ENCODE assay signal across 14 mouse cellular contexts in genomic region chr5:74206038-74206437, GRCm38 (mm10). TPM values are rescaled to one million over a fixed set of nuclear protein-coding genes. Genes with fewer than 3 reads are reported as not detected.
DNase-seq lines count a peak whose midpoint lies in the region; ATAC-seq and TF ChIP-seq lines count a peak whose summit lies in the region.
"Had no signal": no experiment of that assay in that cellular context is flagged by ENCODE, and none has a peak within 500 bp of the region (broad histone marks: within the 10 kb centered on the region; RNA-seq: fewer than 3 reads in every experiment).

No protein-coding gene starts in this region.

- H3K36me3 ChIP-seq in heart, embryonic 15.5 days = no peaks in the 10 kb centered on the region
- H3K36me3 ChIP-seq: embryonic facial prominence, embryonic 13.5 days had no signal

- ATAC-seq in heart, embryonic 15.5 days (replicated peaks; ENCODE audit: insufficient number of reproducible peaks, insufficient read depth, low FRiP score, low read depth) = peak; percentile 75
- ATAC-seq in megakaryocyte progenitor cell, adult 5-6 weeks (replicated peaks; ENCODE audit: poor library complexity) = no peak

- H3K4me1 ChIP-seq in heart, embryonic 15.5 days (replicated peaks) = peaks cover 53% of the 10 kb centered on the region

- peak; percentile 97 for DNase-seq in heart, adult 11 months
- no peak for DNase-seq in heart, postnatal 25 days (ENCODE audit: low spot score)
- no peak for DNase-seq in layer of hippocampus, adult 2 months (ENCODE audit: low spot score in 2 of 2)
- no peak for DNase-seq in layer of hippocampus, postnatal 10 days (ENCODE audit: low spot score in 2 of 2)
- peak; percentile 60 for DNase-seq in skeletal muscle tissue, adult 2 months (ENCODE audit: low read depth, low spot score)
- no peak for DNase-seq in spleen, postnatal 36 days (ENCODE audit: low spot score in 2 of 2)
- DNase-seq: cerebellum, adult 11 months; cerebellum, postnatal 36 days; lung, adult 2 months; right cerebral cortex, postnatal 25 days had no signal

- peak overlapping the region; percentile 14; the same call in 1 of the 2 replicates for H3K27ac ChIP-seq in layer of hippocampus, adult 2 months
- H3K27ac ChIP-seq in heart, embryonic 15.5 days = peak overlapping the region; percentile 89
- H3K27ac ChIP-seq: neural tube, embryonic 12.5 days had no signal

- H3K9ac ChIP-seq in heart, embryonic 15.5 days = no peak overlapping the region
- H3K9ac ChIP-seq: neural tube, embryonic 12.5 days had no signal

- no peaks in the 10 kb centered on the region for H3K9me3 ChIP-seq in heart, embryonic 15.5 days (replicated peaks)
- H3K9me3 ChIP-seq: embryonic facial prominence, embryonic 13.5 days; neural tube, embryonic 12.5 days had no signal

- no peak overlapping the region for H3K4me3 ChIP-seq in layer of hippocampus, adult 2 months
- H3K4me3 ChIP-seq in heart, embryonic 15.5 days = no peak overlapping the region
- H3K4me3 ChIP-seq: embryonic facial prominence, embryonic 13.5 days; neural tube, embryonic 12.5 days had no signal

- intact Hi-C loops in heart, postnatal 25 days (cut with DNase I) = no loop called here

- H3K4me2 ChIP-seq in heart, embryonic 15.5 days = peak overlapping the region; percentile 12; the same call in 1 of the 2 replicates
- H3K4me2 ChIP-seq: embryonic facial prominence, embryonic 13.5 days had no signal

- 31% methylated on average over 7 of the region's 7 CpGs for WGBS in heart, embryonic 15.5 days

- H3K27me3 ChIP-seq in heart, embryonic 15.5 days = no peaks in the 10 kb centered on the region
- H3K27me3 ChIP-seq: embryonic facial prominence, embryonic 13.5 days; neural tube, embryonic 12.5 days had no signal

- TF ChIP-seq CTCF in layer of hippocampus, adult 2 months (conservative IDR thresholded peaks at IDR 0.05) = no peak

RNA-seq across cellular contexts. Expression of gene Rasl11b, which starts 11.0 kb away (rescaled TPM):
- 10 to 100 TPM; 35.8 to 50.2 TPM for total RNA-seq in heart, postnatal 25 days (2021)
- 10 to 100 TPM; 65.6 to 75.4 TPM for total RNA-seq in layer of hippocampus, adult 2 months (2021)
- total RNA-seq in layer of hippocampus, postnatal 10 days (2021) = 10 to 100 TPM; 44.4 to 48.5 TPM
- polyA plus RNA-seq in heart, embryonic 15.5 days (2015; fragmentation: Nextera tagmentation; extraction: Ambion mirVana) = 90.2 and 101 TPM in 2 replicates
- total RNA-seq in megakaryocyte progenitor cell, adult 5-6 weeks (2015) = 0.12 and 0.68 TPM in 2 replicates
- 0.47 and 0.54 TPM in 2 replicates for total RNA-seq in megakaryocyte progenitor cell, adult 5-6 weeks (2017)

Comparison
In these comparisons a context has a peak if more than half of its experiments do, and no peak if none do; other contexts are left out.
1. DNase-seq: peak in heart, adult 11 months (single experiment) and skeletal muscle tissue, adult 2 months (single experiment); none in heart, postnatal 25 days (single experiment), layer of hippocampus, adult 2 months (0 of 2), layer of hippocampus, postnatal 10 days (0 of 2) and spleen, postnatal 36 days (0 of 2).
2. RNA of gene Rasl11b, which starts 11.0 kb away (total RNA-seq): 65.6 to 75.4 TPM in layer of hippocampus, adult 2 months, 35.8 to 50.2 TPM in heart, postnatal 25 days and 44.4 to 48.5 TPM in layer of hippocampus, postnatal 10 days; 0.12 to 0.68 TPM in megakaryocyte progenitor cell, adult 5-6 weeks; every median in the first group is over 10 times any median in the second.